Mouse (Mus musculus): Measurements from ENCODE around the gene Jarid2. TPM values are rescaled to one million over a fixed set of nuclear protein-coding genes. Genes with fewer than 3 reads are reported as not detected.

The Jarid2 gene
- polyA plus RNA-seq, 1 experiment from 2014 or later: 33.3 TPM

DNA sequence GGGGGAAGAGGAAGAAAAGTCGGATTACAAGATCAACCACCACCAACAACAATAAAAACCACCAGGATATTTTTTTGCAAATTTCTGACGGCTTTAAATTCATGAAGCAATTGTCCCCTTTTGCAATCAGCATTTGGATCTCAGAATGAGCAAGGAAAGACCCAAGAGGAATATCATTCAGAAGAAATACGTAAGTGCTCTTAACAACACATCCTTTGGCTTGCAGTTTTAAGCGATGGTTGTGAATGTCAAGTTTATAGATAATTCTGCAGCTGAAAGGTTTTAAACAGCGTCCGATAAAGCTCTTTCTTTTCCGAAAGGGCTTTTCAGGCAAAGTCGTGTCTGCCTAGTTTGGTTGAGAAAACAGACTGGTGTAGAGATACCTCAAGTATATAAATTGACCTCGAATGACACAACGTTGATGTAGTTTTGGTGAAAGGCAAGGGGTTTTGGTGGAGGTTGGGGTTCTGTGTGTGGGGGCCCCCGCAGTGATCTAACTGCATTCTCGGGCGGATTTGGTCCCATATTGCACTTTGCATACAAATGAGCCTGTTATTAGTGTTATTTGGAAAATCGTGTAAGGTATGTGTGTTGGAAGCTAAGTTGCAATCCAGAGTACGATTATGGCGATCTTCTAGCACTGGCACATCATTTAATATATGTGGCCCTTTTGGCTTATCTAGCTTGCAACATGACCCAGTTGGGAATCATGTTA lies 2.6 kb downstream of the Jarid2 start:
- H3K27me3 ChIP-seq: no peaks in the 10 kb centered on the region
- H3K4me1 ChIP-seq: peaks cover 31% of the 10 kb centered on the region
- peak overlapping the region; percentile 72 for H3K4me3 ChIP-seq
- WGBS: under 1% methylated on average over 16 of the region's 16 CpGs
- H3K27ac ChIP-seq: peak overlapping the region; percentile 43; the same call in 1 of the 2 replicates
- no peak for ATAC-seq (ENCODE audit: insufficient number of reproducible peaks, low FRiP score, low TSS enrichment, low read depth)
- no peaks in the 10 kb centered on the region for H3K9me3 ChIP-seq
- H3K4me2 ChIP-seq: peak overlapping the region; percentile 67
- no peaks in the 10 kb centered on the region for H3K36me3 ChIP-seq
- peak overlapping the region; percentile 51 for H3K9ac ChIP-seq

DNA sequence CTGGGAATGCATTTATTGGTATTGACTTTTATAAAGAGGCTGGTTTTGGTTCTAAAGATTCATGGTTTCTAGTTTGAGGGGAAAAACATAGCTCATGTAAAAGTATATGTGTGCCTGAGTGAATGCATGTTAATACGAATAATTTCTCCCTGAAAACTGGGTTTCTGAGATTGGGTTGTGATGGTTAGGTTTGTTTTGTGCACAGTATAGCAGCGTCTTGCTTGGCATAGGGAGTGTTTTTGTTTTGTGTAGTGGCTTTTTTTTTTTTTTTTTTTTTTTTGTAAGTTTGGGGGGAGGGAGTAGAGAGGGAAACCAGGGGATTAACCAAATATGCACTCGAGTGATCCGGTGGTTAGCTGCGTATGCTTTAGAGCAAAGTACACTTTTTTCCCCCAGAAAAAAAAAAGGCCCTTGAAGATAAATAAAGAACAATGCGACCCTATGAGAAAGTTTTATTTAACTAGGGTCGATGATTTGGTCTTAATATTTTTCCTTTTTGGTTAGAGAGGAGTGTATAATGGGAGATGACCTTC lies 3.2 kb downstream of the Jarid2 start:
- H3K9me3 ChIP-seq: no peaks in the 10 kb centered on the region
- H3K27ac ChIP-seq: peak overlapping the region; percentile 43; the same call in 1 of the 2 replicates
- peak overlapping the region; percentile 77 for H3K9ac ChIP-seq
- no peak for ATAC-seq (ENCODE audit: insufficient number of reproducible peaks, low FRiP score, low TSS enrichment, low read depth)
- peaks cover 35% of the 10 kb centered on the region for H3K4me1 ChIP-seq
- WGBS: under 1% methylated on average over 7 of the region's 7 CpGs
- H3K4me3 ChIP-seq: peak overlapping the region; percentile 72
- H3K4me2 ChIP-seq: peak overlapping the region; percentile 67
- no peaks in the 10 kb centered on the region for H3K36me3 ChIP-seq
- no peaks in the 10 kb centered on the region for H3K27me3 ChIP-seq

GRCm38 (mm10) chr13:44733036-44733372 lies 3.7 kb downstream of the Jarid2 start:
- peak overlapping the region; percentile 77 for H3K9ac ChIP-seq
- ATAC-seq (ENCODE audit: insufficient number of reproducible peaks, low FRiP score, low TSS enrichment, low read depth): no peak
- no peaks in the 10 kb centered on the region for H3K27me3 ChIP-seq
- H3K4me1 ChIP-seq: peaks cover 35% of the 10 kb centered on the region
- H3K4me2 ChIP-seq: peak overlapping the region; percentile 67
- H3K9me3 ChIP-seq: no peaks in the 10 kb centered on the region
- H3K4me3 ChIP-seq: peak overlapping the region; percentile 72
- WGBS: 1% methylated on average over 13 of the region's 13 CpGs
- no peaks in the 10 kb centered on the region for H3K36me3 ChIP-seq
- peak overlapping the region; percentile 88 for H3K27ac ChIP-seq

DNA sequence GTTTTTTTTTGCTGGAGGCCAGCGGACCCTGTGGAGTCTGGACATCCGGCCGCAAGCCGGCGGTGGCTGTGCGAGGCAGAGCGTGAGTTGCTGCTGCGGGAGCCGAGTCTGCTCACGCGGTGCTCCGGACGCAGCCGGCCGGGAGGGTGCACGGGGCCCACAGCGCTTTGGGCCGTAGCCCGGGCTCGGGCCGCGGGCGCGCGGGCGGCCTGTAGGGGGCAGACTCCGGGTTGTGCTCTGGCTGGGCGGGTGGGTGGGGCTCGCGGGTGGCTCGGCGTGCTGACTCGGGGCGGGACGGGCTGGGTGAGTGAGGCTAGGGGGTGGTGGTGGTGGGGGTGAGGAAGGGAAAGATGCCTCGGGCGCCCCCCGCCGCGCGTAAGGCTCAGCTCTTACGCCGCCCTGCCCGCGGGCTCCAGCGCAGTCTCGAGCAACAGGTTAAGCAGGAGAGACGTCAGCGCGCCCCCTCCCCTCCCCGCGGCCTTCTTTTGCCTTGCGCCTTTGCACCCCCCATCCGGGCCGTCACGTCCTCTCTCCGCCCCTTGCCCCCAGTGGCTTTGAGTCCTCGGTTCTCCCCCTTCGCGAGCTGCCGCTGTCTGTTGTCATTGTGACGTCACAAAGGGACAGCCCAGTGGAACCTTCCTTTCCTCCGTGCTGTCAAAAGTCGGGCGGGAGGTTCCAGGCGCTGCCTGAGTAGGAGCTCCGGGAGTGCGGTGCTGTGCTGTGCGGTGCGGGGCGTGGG lies 4.3 kb downstream of the Jarid2 start:
- Histone ChIP-seq H3K27me3 (no peaks in the 10 kb centered on the region), H3K36me3 (no peaks in the 10 kb centered on the region), H3K4me3 (peak overlapping the region; percentile 72), H3K27ac (peak overlapping the region; percentile 88), H3K9me3 (no peaks in the 10 kb centered on the region), H3K9ac (peak overlapping the region; percentile 77), H3K4me2 (peak overlapping the region; percentile 67), H3K4me1 (peaks cover 35% of the 10 kb centered on the region)
- peak; percentile 27; the same call in 1 of the 2 replicates for ATAC-seq (ENCODE audit: insufficient number of reproducible peaks, low FRiP score, low TSS enrichment, low read depth)
- WGBS: under 1% methylated on average over 62 of the region's 71 CpGs

- no peaks in the 10 kb centered on the region for H3K36me3 ChIP-seq
- ATAC-seq (ENCODE audit: insufficient number of reproducible peaks, low FRiP score, low TSS enrichment, low read depth): no peak
- no peak overlapping the region for H3K9ac ChIP-seq
- peak overlapping the region; percentile 72 for H3K4me3 ChIP-seq
- peak overlapping the region; percentile 88; the same call in 1 of the 2 replicates for H3K27ac ChIP-seq
- H3K4me1 ChIP-seq: peaks cover 29% of the 10 kb centered on the region
- no peaks in the 10 kb centered on the region for H3K27me3 ChIP-seq
- no peaks in the 10 kb centered on the region for H3K9me3 ChIP-seq
- 39% methylated on average over 5 of the region's 5 CpGs for WGBS
- H3K4me2 ChIP-seq: peak overlapping the region; percentile 67
Measured at GRCm38 (mm10) chr13:44734441-44734840, 5.2 kb downstream of the Jarid2 start.

DNA sequence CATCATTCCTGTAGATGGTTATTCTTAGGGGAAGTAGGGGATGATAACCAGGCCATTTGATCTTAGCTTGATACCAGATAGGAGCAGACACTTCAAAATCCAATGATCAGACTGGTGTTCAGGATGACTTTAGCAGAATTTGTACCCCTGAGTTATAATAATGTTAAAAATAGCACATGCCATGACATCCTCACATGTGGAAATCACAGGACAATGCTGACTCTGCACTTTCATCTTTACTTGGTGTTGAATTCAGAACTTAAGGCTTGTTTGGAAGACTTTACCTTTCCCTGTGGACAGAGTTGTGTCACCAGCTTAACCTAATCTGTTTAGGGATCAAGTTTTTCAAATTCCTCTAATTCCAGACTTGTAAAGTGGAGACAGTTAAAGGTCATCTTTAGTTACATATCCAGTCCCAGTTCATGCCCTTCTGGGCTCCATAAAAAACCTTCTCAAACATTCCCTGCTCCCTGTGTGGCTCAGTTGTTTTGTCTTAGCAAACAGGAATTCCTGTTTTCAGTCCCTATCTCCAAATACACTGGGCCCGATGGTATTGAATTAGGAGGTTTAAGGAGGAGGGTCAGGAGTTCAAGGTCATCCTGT lies 5.9 kb downstream of the Jarid2 start:
- no peaks in the 10 kb centered on the region for H3K9me3 ChIP-seq
- peaks cover 26% of the 10 kb centered on the region for H3K4me1 ChIP-seq
- 40% methylated on average over 1 of the region's 1 CpGs for WGBS
- no peak overlapping the region for H3K27ac ChIP-seq
- H3K4me3 ChIP-seq: no peak overlapping the region
- no peaks in the 10 kb centered on the region for H3K27me3 ChIP-seq
- no peak overlapping the region; the same call in 1 of the 2 replicates for H3K4me2 ChIP-seq
- H3K36me3 ChIP-seq: no peaks in the 10 kb centered on the region
- no peak for ATAC-seq (ENCODE audit: insufficient number of reproducible peaks, low FRiP score, low TSS enrichment, low read depth)
- no peak overlapping the region for H3K9ac ChIP-seq

GRCm38 (mm10) chr13:44737297-44737696 lies 8.0 kb downstream of the Jarid2 start:
- Histone ChIP-seq H3K36me3 (no peaks in the 10 kb centered on the region), H3K4me3 (no peak overlapping the region), H3K9ac (no peak overlapping the region), H3K4me1 (peaks cover 26% of the 10 kb centered on the region), H3K9me3 (no peaks in the 10 kb centered on the region), H3K4me2 (no peak overlapping the region), H3K27ac (no peak overlapping the region), H3K27me3 (no peaks in the 10 kb centered on the region)
- WGBS: 75% methylated on average over 1 of the region's 1 CpGs
- ATAC-seq (ENCODE audit: insufficient number of reproducible peaks, low FRiP score, low TSS enrichment, low read depth): no peak

GRCm38 (mm10) chr13:44751780-44752179 lies 22.5 kb downstream of the Jarid2 start:
- H3K4me1 ChIP-seq: peaks cover 21% of the 10 kb centered on the region
- H3K9me3 ChIP-seq: no peaks in the 10 kb centered on the region
- H3K27ac ChIP-seq: no peak overlapping the region
- no peaks in the 10 kb centered on the region for H3K27me3 ChIP-seq
- ATAC-seq (ENCODE audit: insufficient number of reproducible peaks, low FRiP score, low TSS enrichment, low read depth): no peak
- no peaks in the 10 kb centered on the region for H3K36me3 ChIP-seq
- no peak overlapping the region for H3K4me3 ChIP-seq
- 53% methylated on average over 3 of the region's 3 CpGs for WGBS
- H3K4me2 ChIP-seq: no peak overlapping the region
- no peak overlapping the region for H3K9ac ChIP-seq

- Histone ChIP-seq H3K4me3 (no peak overlapping the region), H3K27me3 (no peaks in the 10 kb centered on the region), H3K9ac (no peak overlapping the region), H3K27ac (no peak overlapping the region), H3K4me2 (no peak overlapping the region), H3K4me1 (peaks cover 15% of the 10 kb centered on the region), H3K9me3 (no peaks in the 10 kb centered on the region), H3K36me3 (no peaks in the 10 kb centered on the region)
- WGBS: 85% methylated on average over 2 of the region's 2 CpGs
- ATAC-seq (ENCODE audit: insufficient number of reproducible peaks, low FRiP score, low TSS enrichment, low read depth): no peak
Measured at GRCm38 (mm10) chr13:44753206-44753605, 23.9 kb downstream of the Jarid2 start.

DNA sequence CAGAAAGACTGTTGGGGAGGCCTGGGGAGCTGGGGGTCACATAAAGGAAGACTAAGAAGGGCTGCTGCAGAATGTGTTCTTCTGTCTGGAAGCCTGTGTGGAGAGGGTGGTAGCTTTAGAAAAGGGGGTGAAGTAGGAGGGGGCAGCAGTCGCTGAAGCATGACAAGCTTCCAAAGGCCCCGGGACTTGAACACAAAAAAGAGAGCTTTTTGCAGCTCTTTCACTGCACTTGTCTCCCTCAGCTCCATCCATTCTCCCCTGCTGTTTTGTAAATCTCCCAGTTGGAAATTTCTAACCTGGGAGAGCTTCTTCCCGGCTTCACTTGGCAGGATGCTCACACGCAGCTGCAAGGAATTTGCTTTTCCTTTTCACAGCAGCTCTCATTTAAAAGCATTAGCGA lies 26.2 kb downstream of the Jarid2 start:
- no peak overlapping the region for H3K9ac ChIP-seq
- no peaks in the 10 kb centered on the region for H3K27me3 ChIP-seq
- no peaks in the 10 kb centered on the region for H3K9me3 ChIP-seq
- no peaks in the 10 kb centered on the region for H3K36me3 ChIP-seq
- WGBS: 17% methylated on average over 5 of the region's 5 CpGs
- ATAC-seq (ENCODE audit: insufficient number of reproducible peaks, low FRiP score, low TSS enrichment, low read depth): no peak
- no peak overlapping the region for H3K27ac ChIP-seq
- no peak overlapping the region for H3K4me2 ChIP-seq
- no peak overlapping the region for H3K4me3 ChIP-seq
- H3K4me1 ChIP-seq: peaks cover 15% of the 10 kb centered on the region

DNA sequence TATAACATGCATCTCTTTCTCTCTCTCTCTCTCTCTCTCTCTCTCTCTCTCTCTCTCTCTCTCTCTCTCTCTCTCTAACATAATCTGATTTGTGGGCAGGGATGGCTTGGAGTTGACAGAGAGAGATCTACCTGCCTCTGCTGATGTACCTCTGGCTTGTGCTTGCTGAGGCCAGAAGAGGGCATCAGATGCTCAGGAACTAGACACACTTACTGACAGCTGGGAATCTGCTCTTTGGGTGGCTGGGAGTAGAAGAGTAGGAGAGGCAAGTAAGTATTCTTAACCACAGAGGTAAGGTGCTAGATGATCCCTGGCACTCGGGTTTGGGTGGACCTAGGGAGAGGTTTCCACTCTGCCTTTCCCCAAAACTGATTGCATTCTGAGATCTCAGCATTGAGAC lies 29.5 kb downstream of the Jarid2 start:
- WGBS: 75% methylated on average over 1 of the region's 1 CpGs
- Histone ChIP-seq H3K9ac (no peak overlapping the region), H3K27me3 (no peaks in the 10 kb centered on the region), H3K4me3 (no peak overlapping the region), H3K4me1 (peaks cover 19% of the 10 kb centered on the region), H3K36me3 (no peaks in the 10 kb centered on the region), H3K9me3 (no peaks in the 10 kb centered on the region), H3K27ac (no peak overlapping the region), H3K4me2 (no peak overlapping the region)
- no peak for ATAC-seq (ENCODE audit: insufficient number of reproducible peaks, low FRiP score, low TSS enrichment, low read depth)

GRCm38 (mm10) chr13:44760761-44761160 lies 31.5 kb downstream of the Jarid2 start:
- no peak for ATAC-seq (ENCODE audit: insufficient number of reproducible peaks, low FRiP score, low TSS enrichment, low read depth)
- 91% methylated on average over 1 of the region's 1 CpGs for WGBS
- Histone ChIP-seq H3K27ac (no peak overlapping the region), H3K4me3 (no peak overlapping the region), H3K9ac (no peak overlapping the region), H3K36me3 (no peaks in the 10 kb centered on the region), H3K27me3 (no peaks in the 10 kb centered on the region), H3K9me3 (no peaks in the 10 kb centered on the region), H3K4me1 (peaks cover 9% of the 10 kb centered on the region; the same call in 1 of the 2 replicates), H3K4me2 (no peak overlapping the region)
